Mouse (Mus musculus) macrophage (primary cell): ENCODE measurements at regions not wholly inside any gene's neighbourhood (a gene's known extent, or its start where the extent isn't known, plus 50 kb on each side); places are given as distances from the start of the nearest gene placed in this dataset.
"Not testable (repeated sequence)": the region's sequence is repeated elsewhere in the genome, so short reads cannot be mapped to it uniquely, and the experiment has no call there.

Experiments
- H3K27ac ChIP-seq: fragments of 350-480 bp; formaldehyde crosslinking; 2 replicates; pipeline ENCODE4 v1.9.0; 2021
- H3K36me3 ChIP-seq: fragments of 350-480 bp; formaldehyde crosslinking; 2 replicates; pipeline ENCODE4 v1.9.0; 2021; ENCODE audit errors: inconsistent target
- H3K4me3 ChIP-seq: fragments of 350-480 bp; formaldehyde crosslinking; 2 replicates; pipeline ENCODE4 v1.9.0; 2021; ENCODE audit errors: inconsistent target
- H3K79me2 ChIP-seq: fragments of 350-480 bp; formaldehyde crosslinking; 2 replicates; pipeline ENCODE4 v1.9.0; 2021; ENCODE audit errors: inconsistent target
- WGBS: methylation state at CpG from one replicate; pipeline ENCODE4 v1.1.7; 2026; ENCODE audit warnings: inconsistent platforms; ENCODE audit not compliant: missing documents; 5-methylcytosine and 5-hydroxymethylcytosine counted together

GRCm38 (mm10) chr13:61805300-61805699 is 235.4 kb upstream of the Cts3 start:
- 100% methylated on average over 3 of the region's 3 CpGs for WGBS
- H3K27ac ChIP-seq, H3K4me3 ChIP-seq, H3K79me2 ChIP-seq, H3K36me3 ChIP-seq: not testable (repeated sequence)

- WGBS = 1% methylated on average over 19 of the region's 19 CpGs
- H3K79me2 ChIP-seq = not testable (repeated sequence)
Observed at GRCm38 (mm10) chr13:61804168-61804874, 234.4 kb upstream of the Cts3 start.

GRCm38 (mm10) chr13:61803763-61804162 is 233.8 kb upstream of the Cts3 start:
- H3K36me3 ChIP-seq, H3K79me2 ChIP-seq, H3K27ac ChIP-seq: not testable (repeated sequence)
- H3K4me3 ChIP-seq = peak overlapping the region; percentile 59
- WGBS = 29% methylated on average over 3 of the region's 5 CpGs

More at GRCm38 (mm10) chr13:61804168-61804874, 234.4 kb upstream of the Cts3 start:
- H3K36me3 ChIP-seq = not testable (repeated sequence)
- peak overlapping the region; percentile 59 for H3K4me3 ChIP-seq
- H3K27ac ChIP-seq = peak overlapping the region; percentile 27; the same call in 1 of the 2 replicates

GRCm38 (mm10) chr13:61763457-61763856 is 193.5 kb upstream of the Cts3 start:
- not testable (repeated sequence) for H3K36me3 ChIP-seq, H3K4me3 ChIP-seq, H3K27ac ChIP-seq, H3K79me2 ChIP-seq
- WGBS = 92% methylated on average over 1 of the region's 1 CpGs
